Mouse (Mus musculus) cerebellum, postnatal 10 days (tissue): ENCODE measurements around the gene Ifng.

Experiments
- DNase-seq, 2 experiments: peaks; one replicate each; pipeline ENCODE4 v3.0.0; 2021; ENCODE audit warnings: mixed read lengths in 2 of 2

The Ifng gene

DNA sequence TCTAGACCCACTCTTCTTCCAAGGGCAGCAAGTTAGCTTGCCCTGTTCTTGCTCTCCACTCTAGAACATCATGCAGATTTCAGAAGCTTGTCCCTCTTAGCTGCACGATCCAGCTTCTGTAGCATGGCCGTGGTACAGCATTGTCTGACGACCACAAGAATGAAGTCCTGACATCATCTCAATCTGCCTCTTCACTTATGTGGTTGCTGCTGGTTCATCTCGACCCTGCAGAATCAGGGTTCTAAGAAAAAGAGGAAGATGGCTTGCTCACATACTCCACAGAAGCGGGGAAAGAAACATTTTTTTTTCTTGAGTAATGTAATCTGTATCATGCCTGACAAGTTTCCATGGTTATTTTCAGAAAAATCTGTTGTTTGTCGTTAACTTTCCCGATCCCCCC, 39.9 kb downstream of the Ifng start:
- no peak for DNase-seq

DNA sequence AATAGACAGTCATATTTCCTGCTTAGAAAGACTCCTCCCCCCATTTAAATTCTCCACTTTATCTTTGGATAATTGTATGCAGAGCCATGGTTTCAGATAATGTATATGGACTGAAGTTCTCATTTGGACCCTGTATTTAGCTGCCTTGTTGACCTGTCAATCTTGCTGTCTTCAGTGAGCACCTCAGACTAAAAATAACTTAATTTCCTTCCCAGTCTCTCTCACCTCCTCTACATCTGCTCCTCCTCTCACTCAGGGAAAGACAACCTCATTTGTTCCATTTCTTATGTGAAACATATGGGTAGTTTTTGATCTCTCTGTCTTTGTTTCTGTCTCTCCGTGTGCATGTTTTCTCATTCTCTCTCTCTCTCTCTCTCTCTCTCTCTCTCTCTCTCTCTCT, 53.3 kb downstream of the Ifng start:
- no peak for DNase-seq

DNA sequence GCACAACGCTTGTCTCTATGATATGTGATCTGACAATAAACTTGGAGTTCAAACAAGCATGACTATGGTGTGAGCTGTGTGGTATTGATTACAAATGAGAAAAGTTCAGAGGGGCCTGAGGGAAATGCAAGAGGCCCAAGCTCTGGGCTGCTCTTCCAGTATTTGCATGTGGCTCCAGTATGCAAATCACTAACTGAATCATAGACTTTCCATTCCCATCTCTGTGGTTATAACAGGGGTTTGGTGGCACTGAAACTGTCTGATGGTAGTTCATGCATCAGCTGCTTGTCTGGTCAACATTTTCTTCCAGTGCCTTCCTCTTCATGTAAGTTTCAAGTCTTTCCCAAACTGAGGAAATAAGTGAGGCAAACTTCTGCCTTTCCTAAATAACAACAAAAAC, 54.5 kb downstream of the Ifng start:
- no peak for DNase-seq
